Mouse (Mus musculus): Measurements from ENCODE around the gene Eea1. TPM values are rescaled to one million over a fixed set of nuclear protein-coding genes. Genes with fewer than 3 reads are reported as not detected.
"Not testable (repeated sequence)": the region's sequence is repeated elsewhere in the genome, so short reads cannot be mapped to it uniquely, and the experiment has no call there.

The Eea1 gene
- total RNA-seq, 2 experiments from 2014 or later: 37.0 to 37.6 TPM

DNA sequence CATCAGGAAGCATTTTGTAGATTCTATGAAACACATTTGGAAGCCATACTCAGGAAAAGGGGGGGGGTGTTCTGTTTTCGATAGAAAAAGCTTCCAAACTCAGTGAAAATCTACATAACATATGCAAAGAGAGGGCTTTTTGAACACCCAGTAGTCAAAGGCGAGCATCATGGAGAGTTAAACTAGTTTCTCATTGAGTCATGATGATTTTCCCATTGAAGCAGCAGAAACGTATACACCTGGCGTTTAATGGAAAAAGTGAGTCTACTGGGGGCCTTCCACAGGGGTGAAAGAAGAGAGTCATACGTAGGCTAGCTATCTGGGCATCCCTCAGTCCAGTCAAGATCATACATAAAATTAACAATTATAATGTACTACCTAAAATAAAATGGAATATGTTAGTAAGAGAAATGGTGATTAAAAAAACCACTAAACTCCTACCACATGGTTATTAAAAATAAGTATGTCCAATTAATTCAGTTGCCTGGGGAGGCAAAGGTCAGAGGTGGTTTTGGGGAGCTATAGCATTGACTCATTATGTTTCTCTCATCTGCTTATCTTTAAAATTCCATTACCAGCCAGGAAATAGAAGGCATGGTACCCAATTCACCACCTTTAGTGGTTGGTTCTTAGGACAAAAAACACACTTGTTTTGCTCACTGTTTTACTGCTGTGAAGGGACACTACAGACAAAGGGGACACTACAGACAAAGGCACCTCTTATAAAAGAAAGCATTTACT is 25.8 kb upstream of the Eea1 start:
- no peak for DNase-seq (ENCODE audit: low spot score in 2 of 2)
- no peak overlapping the region for H3K4me3 ChIP-seq
- no peak for TF ChIP-seq CTCF (conservative IDR thresholded peaks at IDR 0.05)
- no peak overlapping the region for H3K27ac ChIP-seq

DNA sequence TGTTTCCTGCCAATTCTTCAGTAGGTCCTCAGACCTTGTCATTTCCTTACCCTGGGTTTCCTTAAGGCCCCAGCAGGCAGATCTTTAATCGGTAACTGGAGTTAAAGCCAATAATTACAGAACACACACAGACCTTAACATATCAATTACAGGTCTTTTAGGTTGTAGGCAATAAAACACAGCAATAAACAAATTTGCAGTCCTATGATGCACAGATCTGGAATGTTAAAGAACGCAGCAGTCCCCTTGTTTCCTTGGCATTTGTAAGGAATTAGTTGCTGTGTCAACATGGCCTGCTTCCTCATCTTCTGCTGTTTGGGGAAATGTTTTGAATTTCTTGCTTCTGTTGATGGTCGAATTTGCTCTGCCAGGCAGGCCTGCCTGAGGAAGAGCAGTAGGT is 21.7 kb upstream of the Eea1 start:
- Histone ChIP-seq H3K27ac (no peak overlapping the region), H3K4me3 (no peak overlapping the region)
- no peak for TF ChIP-seq CTCF (conservative IDR thresholded peaks at IDR 0.05)
- DNase-seq (ENCODE audit: low spot score in 2 of 2): no peak

DNA sequence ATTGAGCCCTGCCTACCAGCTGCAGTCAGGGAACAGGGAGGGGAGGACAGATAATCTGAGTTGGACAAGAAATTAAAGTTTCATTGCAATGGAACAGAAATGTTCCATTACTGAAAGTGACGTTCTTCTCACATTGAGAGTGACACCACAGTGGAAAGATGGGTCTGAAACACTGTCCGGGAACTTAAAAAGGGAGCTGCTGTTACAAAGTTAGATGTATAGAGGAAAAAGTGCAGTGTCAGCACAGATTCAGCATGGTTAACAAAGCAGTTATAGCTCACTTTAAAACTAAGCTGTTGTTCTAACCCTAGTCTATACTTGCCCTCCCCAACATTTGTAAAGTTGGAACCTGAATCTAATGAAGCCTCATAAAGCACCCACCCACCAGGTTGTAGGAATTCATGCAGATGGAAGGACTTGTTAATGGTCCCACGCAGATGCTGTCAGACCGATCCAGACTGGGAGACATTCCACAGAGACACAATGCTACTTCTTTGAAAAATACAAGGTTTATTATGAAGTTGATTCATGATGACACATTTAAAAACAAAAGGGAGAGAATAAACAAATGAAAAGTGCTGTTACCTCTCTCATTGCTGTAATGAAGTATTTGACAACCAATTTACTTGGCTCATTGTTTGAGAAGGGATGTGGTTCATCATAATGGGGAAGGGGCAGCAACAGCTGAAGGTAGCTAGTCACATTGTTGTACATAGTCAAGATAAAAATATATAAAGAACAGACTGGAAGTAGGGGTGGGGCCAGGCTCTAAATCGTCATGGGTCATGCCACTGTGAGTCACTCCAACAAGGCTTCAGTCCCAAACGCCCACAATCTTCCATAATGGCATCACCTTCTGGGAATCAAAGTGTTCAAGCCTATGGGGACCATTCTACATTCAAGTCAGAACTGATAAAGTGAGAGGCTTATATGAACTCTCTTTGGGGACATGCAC is 16.9 kb upstream of the Eea1 start:
- TF ChIP-seq CTCF (conservative IDR thresholded peaks at IDR 0.05): no peak
- H3K27ac ChIP-seq: peak overlapping the region; percentile 43; the same call in 1 of the 2 replicates
- H3K4me3 ChIP-seq: no peak overlapping the region
- DNase-seq (ENCODE audit: low spot score in 2 of 2): peak; percentile 58 to 78

DNA sequence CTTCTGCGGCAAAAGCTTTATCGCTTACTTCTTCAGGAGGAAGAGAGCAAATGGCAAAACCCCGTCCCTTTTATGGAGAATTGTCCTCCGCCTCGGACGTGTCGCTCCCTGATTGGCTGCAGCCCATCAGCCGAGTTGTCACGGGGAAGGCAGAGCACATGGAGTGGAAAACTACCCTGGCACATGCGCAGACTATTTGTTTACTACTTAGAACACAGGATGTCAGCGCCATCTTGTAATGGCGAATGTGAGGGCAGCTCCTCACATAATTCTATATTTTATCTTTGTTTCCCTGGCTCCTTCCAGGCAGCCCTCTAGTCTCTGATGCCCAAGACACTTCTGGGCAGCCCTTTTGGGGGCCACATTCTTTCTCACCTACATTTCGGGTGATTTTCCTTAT is 6.8 kb upstream of the Eea1 start:
- not testable (repeated sequence) for H3K27ac ChIP-seq; H3K4me3 ChIP-seq; DNase-seq (ENCODE audit: low spot score in 2 of 2)

DNA sequence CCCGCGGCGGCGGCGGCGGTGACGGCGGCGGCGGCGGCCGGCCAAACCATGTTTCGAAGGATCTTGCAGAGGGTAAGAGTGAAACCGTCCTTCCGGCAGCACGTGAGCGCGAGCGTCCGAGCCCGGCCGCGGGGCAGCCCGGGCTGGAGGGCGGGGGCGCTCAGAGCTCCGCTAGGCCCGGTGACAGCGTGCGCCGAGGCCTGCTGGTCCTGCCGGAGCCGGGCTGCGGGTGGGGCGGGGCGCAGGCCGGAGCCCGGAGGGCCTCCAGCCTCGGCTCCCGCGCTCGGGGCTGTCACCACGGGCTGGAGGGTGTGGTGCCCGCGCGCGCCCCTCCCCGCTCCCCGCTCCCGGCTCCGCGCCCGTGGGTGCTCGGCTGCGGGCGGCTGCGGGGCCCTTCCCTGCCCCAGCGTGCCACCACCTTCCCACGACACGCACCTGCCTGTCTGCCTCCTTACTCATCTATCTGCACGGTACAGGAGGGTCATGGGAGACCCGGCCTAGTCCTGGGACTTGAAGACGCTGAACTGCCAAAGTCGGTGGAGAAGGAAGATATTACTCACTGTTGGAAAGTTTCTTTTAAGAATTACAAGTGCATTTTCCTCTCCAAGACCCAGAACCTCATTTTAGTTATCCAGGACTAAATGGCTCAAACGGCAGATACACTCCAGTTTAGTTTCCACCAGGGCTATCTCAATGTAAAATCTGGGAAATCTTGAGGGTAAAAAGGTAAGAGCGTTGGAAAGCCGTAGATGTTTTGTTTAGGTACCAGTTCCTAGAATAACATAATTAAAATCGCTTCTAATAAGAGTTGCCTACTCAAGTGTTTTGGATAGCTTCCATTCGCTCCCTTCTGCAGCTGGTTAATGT is 684 bp downstream of the Eea1 start:
- TF ChIP-seq CTCF (conservative IDR thresholded peaks at IDR 0.05): no peak
- peak; percentile 10 to 18 for DNase-seq (ENCODE audit: low spot score in 2 of 2)
- peak overlapping the region; percentile 94 for H3K27ac ChIP-seq
- peak overlapping the region; percentile 86 for H3K4me3 ChIP-seq

DNA sequence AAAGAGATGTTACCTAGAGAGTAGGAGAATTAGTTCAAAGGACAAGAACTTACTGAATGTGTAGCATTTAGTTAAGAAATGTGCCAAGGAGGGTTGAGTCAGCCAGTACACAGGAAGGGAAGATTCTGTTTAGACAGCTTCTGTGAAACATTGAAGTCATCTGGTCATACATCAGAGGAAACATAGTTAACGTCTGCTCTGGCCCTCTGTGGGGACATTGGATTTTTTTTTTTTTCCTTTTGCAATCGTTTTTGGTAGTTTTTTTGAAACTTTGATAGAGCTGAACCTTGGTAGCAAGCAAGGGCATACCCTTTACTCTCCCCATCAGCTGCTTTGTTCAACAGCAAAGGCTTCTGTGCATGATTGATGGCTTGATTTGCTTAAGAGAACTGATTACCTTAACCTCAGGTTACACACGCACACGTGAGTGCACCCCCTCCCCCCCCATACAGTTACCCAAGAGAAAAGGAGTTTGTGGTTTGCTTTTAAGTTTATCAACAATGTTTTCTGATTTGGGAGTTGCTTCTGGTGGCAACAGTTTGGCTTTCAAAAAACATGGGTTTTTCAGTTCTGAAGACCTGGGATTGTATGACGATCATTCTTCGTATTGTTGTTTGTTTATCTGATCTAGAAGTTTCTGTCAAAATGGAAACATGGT is 1.4 kb downstream of the Eea1 start:
- Histone ChIP-seq H3K27ac (peak overlapping the region; percentile 94; the same call in 1 of the 2 replicates), H3K4me3 (peak overlapping the region; percentile 86)
- no peak for TF ChIP-seq CTCF (conservative IDR thresholded peaks at IDR 0.05)
- no peak for DNase-seq (ENCODE audit: low spot score in 2 of 2)

DNA sequence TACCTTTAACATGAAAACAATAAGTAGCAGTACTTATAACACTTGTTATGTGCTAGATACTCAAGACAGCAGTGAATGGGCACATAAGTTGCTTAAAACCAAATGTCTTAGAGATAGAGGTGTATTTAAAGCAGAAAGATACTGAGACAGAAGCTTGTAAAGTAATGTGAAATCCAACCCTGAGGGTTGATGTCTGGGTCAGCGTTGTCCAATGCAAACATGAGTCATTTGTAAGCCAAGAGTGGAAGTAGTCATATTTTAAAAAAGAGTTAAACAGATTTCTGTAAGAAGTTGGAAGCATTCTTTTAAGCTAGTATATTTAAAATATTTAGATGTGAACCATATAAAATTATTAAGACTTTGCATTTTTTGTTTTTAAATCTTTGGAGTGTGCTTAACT is 4.6 kb downstream of the Eea1 start:
- no peak for TF ChIP-seq CTCF (conservative IDR thresholded peaks at IDR 0.05)
- no peak overlapping the region for H3K27ac ChIP-seq
- no peak overlapping the region for H3K4me3 ChIP-seq
- DNase-seq (ENCODE audit: low spot score in 2 of 2): no peak

DNA sequence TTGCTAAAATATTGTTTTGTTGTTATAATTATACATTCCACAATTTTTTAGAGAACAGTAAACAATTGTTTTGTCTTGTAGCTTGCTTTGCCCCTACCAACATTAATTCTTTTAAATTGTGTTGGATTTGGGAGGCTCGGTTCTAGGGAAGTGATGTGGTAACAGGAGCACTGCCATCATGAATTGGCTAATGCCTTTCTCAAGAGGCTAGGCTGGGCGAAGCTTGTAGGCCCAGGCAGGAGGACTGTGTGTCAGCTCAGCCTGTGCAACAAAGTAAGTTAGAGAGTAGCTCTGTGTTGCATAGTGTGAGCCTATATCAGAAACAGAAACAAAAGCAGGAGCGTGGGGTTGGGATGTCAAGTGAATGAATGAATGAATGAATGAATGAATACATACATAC is 9.0 kb downstream of the Eea1 start:
- no peak overlapping the region for H3K4me3 ChIP-seq
- no peak for TF ChIP-seq CTCF (conservative IDR thresholded peaks at IDR 0.05)
- no peak overlapping the region for H3K27ac ChIP-seq
- DNase-seq (ENCODE audit: low spot score in 2 of 2): no peak

DNA sequence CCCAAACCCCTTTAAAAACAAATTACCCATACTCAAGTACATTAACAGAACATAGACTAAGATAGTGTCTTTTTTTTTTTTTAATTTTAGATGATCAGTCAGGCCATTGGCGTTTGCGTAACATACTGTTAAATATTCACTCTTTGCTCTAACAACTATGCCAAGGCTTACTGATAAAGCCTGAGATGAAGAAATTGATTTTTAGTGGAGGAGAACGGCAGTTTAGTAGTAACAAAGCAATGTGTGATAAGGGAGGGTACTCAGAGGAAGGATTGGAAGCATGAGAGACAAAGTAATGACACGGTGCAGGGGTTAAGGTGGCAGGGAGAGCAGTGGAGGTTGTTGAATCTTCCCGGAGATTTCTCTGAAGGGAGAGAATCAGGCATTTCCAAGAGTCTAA is 9.7 kb downstream of the Eea1 start:
- Histone ChIP-seq H3K4me3 (no peak overlapping the region), H3K27ac (no peak overlapping the region)
- no peak for TF ChIP-seq CTCF (conservative IDR thresholded peaks at IDR 0.05)
- no peak for DNase-seq (ENCODE audit: low spot score in 2 of 2)

DNA sequence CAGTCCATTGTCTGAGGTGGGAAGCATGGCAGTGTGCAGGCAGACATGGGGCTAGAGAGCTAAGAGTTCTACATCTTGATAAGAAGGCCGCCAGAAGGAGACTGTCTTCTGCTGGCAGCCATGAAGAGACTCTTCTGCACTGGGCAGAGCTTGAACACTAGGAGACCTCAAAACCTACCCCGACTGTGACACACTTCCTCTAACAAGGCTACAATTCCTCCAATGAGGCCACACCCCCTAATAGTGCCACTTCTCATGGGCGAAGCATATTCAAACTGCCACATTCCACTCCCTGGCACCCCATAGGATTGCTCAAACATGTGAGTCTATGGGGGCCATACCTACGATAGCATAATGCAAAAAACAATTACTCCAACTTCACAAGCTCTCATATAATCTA is 10.3 kb downstream of the Eea1 start:
- TF ChIP-seq CTCF (conservative IDR thresholded peaks at IDR 0.05): no peak
- H3K27ac ChIP-seq: no peak overlapping the region
- no peak for DNase-seq (ENCODE audit: low spot score in 2 of 2)
- no peak overlapping the region for H3K4me3 ChIP-seq

DNA sequence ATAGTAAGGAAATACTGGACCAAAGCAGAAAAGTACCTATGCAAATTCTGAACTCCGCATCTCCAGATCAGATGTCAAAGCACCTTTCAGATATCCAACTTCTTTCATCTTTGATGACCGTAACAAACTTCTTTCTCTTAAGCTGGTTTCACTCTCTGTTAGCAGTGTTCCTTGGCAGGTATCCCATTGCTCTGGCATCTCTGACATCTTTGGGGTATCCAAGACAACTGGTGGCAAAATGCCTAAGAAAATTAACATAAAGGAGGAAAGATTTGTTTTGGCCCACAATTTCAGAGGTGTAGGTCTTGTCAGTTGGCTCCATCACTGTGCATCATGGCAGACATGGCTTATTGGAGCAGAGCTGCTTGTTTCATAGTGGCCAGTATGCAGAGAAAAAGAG is 10.9 kb downstream of the Eea1 start:
- TF ChIP-seq CTCF (conservative IDR thresholded peaks at IDR 0.05): no peak
- H3K27ac ChIP-seq: no peak overlapping the region
- no peak overlapping the region for H3K4me3 ChIP-seq
- no peak for DNase-seq (ENCODE audit: low spot score in 2 of 2)

DNA sequence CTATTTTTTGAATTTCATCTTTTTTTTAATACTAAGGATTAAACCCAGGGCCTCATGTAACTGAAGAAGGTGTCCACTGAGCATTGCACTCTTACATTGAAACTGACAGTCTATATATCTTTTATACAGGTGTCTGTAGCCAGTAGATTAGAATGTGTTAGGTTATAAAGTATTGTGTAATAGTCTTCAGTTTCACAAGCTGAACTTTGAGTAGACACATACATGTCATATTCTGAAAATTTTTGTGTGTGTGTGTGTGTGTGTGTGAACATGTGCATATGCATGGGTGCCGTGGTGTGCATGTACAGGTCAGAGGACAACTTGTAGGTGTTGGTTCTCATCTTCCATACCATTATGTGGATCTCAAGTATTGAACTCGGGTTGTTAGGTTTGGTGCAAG is 16.2 kb downstream of the Eea1 start:
- DNase-seq (ENCODE audit: low spot score in 2 of 2): no peak
- no peak for TF ChIP-seq CTCF (conservative IDR thresholded peaks at IDR 0.05)
- Histone ChIP-seq H3K27ac (no peak overlapping the region), H3K4me3 (no peak overlapping the region)
